Mouse (Mus musculus) spleen, postnatal 0 days (tissue): ENCODE results near the gene Sox3. TPM values are rescaled to one million over a fixed set of nuclear protein-coding genes. Genes with fewer than 3 reads are reported as not detected.

ENCODE experiments used
- polyA plus RNA-seq: library from polyadenylated mRNA; unstranded; fragments of >200 nt; fragmentation: Nextera tagmentation; extraction: Ambion mirVana; gene quantifications from 2 replicates; pipeline ENCODE4 v1.2.1, GENCODE M21; 2015

Gene Sox3
- polyA plus RNA-seq = not detected in 2 replicates

GRCm38 (mm10) chrX:60892801-60893681, at the start of gene Sox3:
TSS of gene Sox3 (minus strand) at chrX:60893430.

